Mouse (Mus musculus): ENCODE measurements around the gene Epb41l3. TPM values are rescaled to one million over a fixed set of nuclear protein-coding genes. Genes with fewer than 3 reads are reported as not detected.

Epb41l3 gene
- polyA plus RNA-seq, 1 experiment = 41.4 TPM

DNA sequence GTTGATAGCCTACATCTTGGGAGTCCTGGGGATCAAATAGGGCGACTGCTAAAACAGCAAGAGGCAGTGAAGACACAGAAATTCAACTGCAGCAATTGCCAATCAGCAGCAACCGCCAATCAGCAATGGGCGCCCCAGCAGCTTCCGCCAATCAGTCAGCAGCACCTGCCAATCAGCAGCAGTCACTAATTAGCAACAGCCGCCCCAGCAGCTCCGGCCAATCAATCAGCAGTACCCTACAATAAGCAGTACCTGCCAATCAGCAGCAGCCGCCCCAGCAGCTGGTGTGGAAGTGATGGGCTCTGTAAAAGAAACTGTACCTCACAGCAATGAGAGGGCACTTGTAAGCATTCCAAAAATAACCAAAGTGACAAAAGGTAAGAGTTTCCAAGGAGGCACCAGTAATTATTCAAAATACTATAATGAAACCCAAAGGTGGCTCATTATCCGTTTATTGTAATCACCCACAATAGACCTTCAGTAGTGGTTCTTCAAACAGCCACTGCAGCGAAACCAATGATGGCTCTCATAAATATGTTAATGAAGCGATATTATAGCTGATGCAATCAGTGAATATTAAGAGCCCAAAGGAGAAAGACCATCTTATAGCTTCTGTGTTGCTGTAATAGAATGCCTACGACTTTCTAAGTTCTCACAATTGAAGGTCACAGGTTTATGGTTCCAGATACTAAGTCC lies 228.2 kb downstream of the Epb41l3 start:
- no peaks in the 10 kb centered on the region for H3K79me2 ChIP-seq (ENCODE audit: control insufficient read depth, insufficient read depth)
- TF ChIP-seq FOSL1 (IDR thresholded peaks at IDR 0.05; ENCODE audit: insufficient read depth, low read length, poor library complexity, severe bottlenecking) = no peak
- no peak for TF ChIP-seq USF1 (IDR thresholded peaks at IDR 0.05; ENCODE audit: low read depth)
- TF ChIP-seq CTCF (IDR thresholded peaks at IDR 0.05; ENCODE audit: control insufficient read depth, insufficient read depth, insufficient read length) = no peak
- no peak for TF ChIP-seq MYOG (IDR thresholded peaks at IDR 0.05; ENCODE audit: control insufficient read depth, extremely low read depth, insufficient read length)
- no peak for TF ChIP-seq CEBPB (IDR thresholded peaks at IDR 0.05; ENCODE audit: low read depth)
- no peak for TF ChIP-seq MYOD1 (IDR thresholded peaks at IDR 0.05; ENCODE audit: control insufficient read depth, insufficient read length, low read depth)
- TF ChIP-seq MAX (IDR thresholded peaks at IDR 0.05) = no peak
- no peaks in the 10 kb centered on the region for H3K36me3 ChIP-seq (ENCODE audit: control insufficient read depth, insufficient read depth)
- no peak overlapping the region for H3ac ChIP-seq (ENCODE audit: control insufficient read depth, insufficient read length, low read depth)
- H3K79me3 ChIP-seq (ENCODE audit: low read depth) = no peaks in the 10 kb centered on the region
- H3K27me3 ChIP-seq (ENCODE audit: control insufficient read depth, insufficient read depth, insufficient read length) = no peaks in the 10 kb centered on the region
- H3K4me3 ChIP-seq (ENCODE audit: insufficient read depth, poor library complexity, severe bottlenecking) = no peak overlapping the region

DNA sequence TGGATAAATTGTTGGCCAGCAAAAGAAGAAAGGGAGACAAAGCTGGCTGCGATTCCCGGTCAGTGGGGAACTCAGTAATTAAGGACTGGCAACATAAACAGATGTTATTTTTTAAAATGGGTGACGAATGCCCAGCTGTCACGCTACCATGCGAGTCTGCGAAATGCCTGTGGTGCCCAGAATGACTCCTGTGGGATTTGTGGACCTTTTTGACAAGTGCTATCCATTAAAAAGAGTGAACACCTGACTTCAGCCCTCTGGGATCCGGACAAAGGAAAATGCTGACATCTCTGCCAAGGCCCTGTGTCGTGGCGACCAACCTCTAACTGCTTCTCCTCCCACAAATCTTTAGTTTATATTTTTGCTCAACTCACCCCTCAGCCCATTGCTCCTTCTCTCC lies 232.2 kb downstream of the Epb41l3 start:
- TF ChIP-seq MYOD1 (IDR thresholded peaks at IDR 0.05; ENCODE audit: control insufficient read depth, insufficient read length, low read depth) (peak; percentile 55), USF1 (IDR thresholded peaks at IDR 0.05; ENCODE audit: low read depth) (no peak), CEBPB (IDR thresholded peaks at IDR 0.05; ENCODE audit: low read depth) (no peak)
- H3ac ChIP-seq (ENCODE audit: control insufficient read depth, insufficient read length, low read depth) = no peak overlapping the region
- H3K27me3 ChIP-seq (ENCODE audit: control insufficient read depth, insufficient read depth, insufficient read length) = no peaks in the 10 kb centered on the region
- H3K79me3 ChIP-seq (ENCODE audit: low read depth) = no peaks in the 10 kb centered on the region
- no peaks in the 10 kb centered on the region for H3K36me3 ChIP-seq (ENCODE audit: control insufficient read depth, insufficient read depth)
- no peaks in the 10 kb centered on the region for H3K79me2 ChIP-seq (ENCODE audit: control insufficient read depth, insufficient read depth)
- no peak overlapping the region for H3K4me3 ChIP-seq (ENCODE audit: insufficient read depth, poor library complexity, severe bottlenecking)

DNA sequence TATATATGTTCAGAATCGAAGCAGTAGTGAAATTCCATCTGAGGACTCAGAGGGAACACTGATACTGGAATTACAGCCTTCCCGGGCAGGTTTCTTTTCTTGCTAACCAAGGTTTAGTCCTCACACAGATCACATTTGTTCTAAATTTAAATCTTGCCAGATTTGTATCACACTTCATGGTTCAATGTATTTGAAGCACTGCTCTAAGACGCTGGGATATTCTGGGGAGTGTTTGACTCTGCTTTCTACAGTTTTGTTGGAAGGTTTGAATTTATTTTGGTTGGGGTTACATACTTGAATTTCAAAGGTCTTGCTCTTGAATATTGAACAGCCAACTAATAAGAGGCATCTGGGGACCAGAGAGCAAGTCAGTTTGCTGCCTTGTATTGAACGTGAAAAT lies 234.4 kb downstream of the Epb41l3 start:
- no peak overlapping the region for H3ac ChIP-seq (ENCODE audit: control insufficient read depth, insufficient read length, low read depth)
- H3K79me3 ChIP-seq (ENCODE audit: low read depth) = no peaks in the 10 kb centered on the region
- TF ChIP-seq CTCF (IDR thresholded peaks at IDR 0.05; ENCODE audit: control insufficient read depth, insufficient read depth, insufficient read length) = no peak
- no peak for TF ChIP-seq FOSL1 (IDR thresholded peaks at IDR 0.05; ENCODE audit: insufficient read depth, low read length, poor library complexity, severe bottlenecking)
- no peak for TF ChIP-seq USF1 (IDR thresholded peaks at IDR 0.05; ENCODE audit: low read depth)
- H3K4me3 ChIP-seq (ENCODE audit: insufficient read depth, poor library complexity, severe bottlenecking) = no peak overlapping the region
- no peaks in the 10 kb centered on the region for H3K79me2 ChIP-seq (ENCODE audit: control insufficient read depth, insufficient read depth)
- no peaks in the 10 kb centered on the region for H3K27me3 ChIP-seq (ENCODE audit: control insufficient read depth, insufficient read depth, insufficient read length)
- no peaks in the 10 kb centered on the region for H3K36me3 ChIP-seq (ENCODE audit: control insufficient read depth, insufficient read depth)

DNA sequence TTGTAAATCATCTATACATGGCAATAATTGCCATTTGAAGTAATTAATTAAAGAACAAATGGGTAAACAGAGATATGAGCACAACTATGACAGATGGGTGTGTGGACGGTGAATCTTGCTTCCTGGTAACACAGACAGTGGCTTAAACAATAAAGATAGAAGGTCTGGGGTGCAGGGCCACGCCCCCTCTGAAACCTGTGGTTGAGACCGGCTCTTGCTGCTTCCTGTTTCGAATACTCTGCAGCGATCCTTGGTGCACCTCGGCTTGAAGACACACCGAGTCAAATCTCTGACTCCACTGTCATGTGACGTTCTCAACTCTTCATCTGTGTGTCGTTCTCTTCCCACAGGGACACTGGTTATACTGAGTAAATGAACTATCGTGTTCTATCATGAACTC lies 245.0 kb downstream of the Epb41l3 start:
- TF ChIP-seq CTCF (IDR thresholded peaks at IDR 0.05; ENCODE audit: control insufficient read depth, insufficient read depth, insufficient read length) (no peak), USF1 (IDR thresholded peaks at IDR 0.05; ENCODE audit: low read depth) (no peak), CEBPB (IDR thresholded peaks at IDR 0.05; ENCODE audit: low read depth) (no peak), MAX (IDR thresholded peaks at IDR 0.05) (no peak), MYOD1 (IDR thresholded peaks at IDR 0.05; ENCODE audit: control insufficient read depth, insufficient read length, low read depth) (no peak), FOSL1 (IDR thresholded peaks at IDR 0.05; ENCODE audit: insufficient read depth, low read length, poor library complexity, severe bottlenecking) (no peak), MYOG (IDR thresholded peaks at IDR 0.05; ENCODE audit: control insufficient read depth, extremely low read depth, insufficient read length) (no peak)
- Histone ChIP-seq H3K79me3 (ENCODE audit: low read depth) (no peaks in the 10 kb centered on the region), H3ac (ENCODE audit: control insufficient read depth, insufficient read length, low read depth) (no peak overlapping the region), H3K27me3 (ENCODE audit: control insufficient read depth, insufficient read depth, insufficient read length) (no peaks in the 10 kb centered on the region), H3K4me3 (ENCODE audit: insufficient read depth, poor library complexity, severe bottlenecking) (no peak overlapping the region), H3K36me3 (ENCODE audit: control insufficient read depth, insufficient read depth) (no peaks in the 10 kb centered on the region), H3K79me2 (ENCODE audit: control insufficient read depth, insufficient read depth) (no peaks in the 10 kb centered on the region)

DNA sequence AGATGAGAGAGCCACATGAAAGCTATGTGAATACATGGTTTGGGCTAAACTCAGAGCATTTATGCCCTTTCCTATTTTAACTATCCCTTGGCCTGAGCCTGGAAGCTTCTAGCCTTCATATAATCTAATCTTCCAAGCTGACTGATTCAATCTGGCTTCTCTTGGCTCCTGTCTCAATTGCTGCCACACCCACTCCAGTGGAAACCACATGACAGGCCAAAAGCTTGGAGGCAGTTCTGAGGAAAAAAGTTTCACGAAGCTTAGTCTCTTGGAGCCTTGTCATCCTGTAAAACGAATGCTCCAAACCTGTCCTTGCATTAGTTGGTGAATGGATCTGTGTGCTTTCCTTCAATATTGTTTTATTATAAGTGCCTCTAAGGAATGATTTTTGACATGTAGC lies 247.2 kb downstream of the Epb41l3 start:
- H3K4me3 ChIP-seq (ENCODE audit: insufficient read depth, poor library complexity, severe bottlenecking) = no peak overlapping the region
- H3K27me3 ChIP-seq (ENCODE audit: control insufficient read depth, insufficient read depth, insufficient read length) = no peaks in the 10 kb centered on the region
- H3K79me2 ChIP-seq (ENCODE audit: control insufficient read depth, insufficient read depth) = no peaks in the 10 kb centered on the region
- no peak overlapping the region for H3ac ChIP-seq (ENCODE audit: control insufficient read depth, insufficient read length, low read depth)
- H3K79me3 ChIP-seq (ENCODE audit: low read depth) = no peaks in the 10 kb centered on the region
- TF ChIP-seq MAX (IDR thresholded peaks at IDR 0.05) = no peak
- TF ChIP-seq CTCF (IDR thresholded peaks at IDR 0.05; ENCODE audit: control insufficient read depth, insufficient read depth, insufficient read length) = no peak
- TF ChIP-seq MYOD1 (IDR thresholded peaks at IDR 0.05; ENCODE audit: control insufficient read depth, insufficient read length, low read depth) = no peak
- no peak for TF ChIP-seq MYOG (IDR thresholded peaks at IDR 0.05; ENCODE audit: control insufficient read depth, extremely low read depth, insufficient read length)
- no peak for TF ChIP-seq FOSL1 (IDR thresholded peaks at IDR 0.05; ENCODE audit: insufficient read depth, low read length, poor library complexity, severe bottlenecking)
- TF ChIP-seq CEBPB (IDR thresholded peaks at IDR 0.05; ENCODE audit: low read depth) = no peak
- TF ChIP-seq USF1 (IDR thresholded peaks at IDR 0.05; ENCODE audit: low read depth) = no peak
- no peaks in the 10 kb centered on the region for H3K36me3 ChIP-seq (ENCODE audit: control insufficient read depth, insufficient read depth)

Other genes starting within 250 kb of the Epb41l3 start
- 3.3 TPM for gene Tmem200c, start 249.1 kb upstream of the Epb41l3 start, polyA plus RNA-seq (2012; fragmentation: generic; extraction: Trizol)

Measured in C2C12 (cell line).